Mouse (Mus musculus): ENCODE results near the gene Zfp185.
"Not testable (repeated sequence)": the region's sequence is repeated elsewhere in the genome, so short reads cannot be mapped to it uniquely, and the experiment has no call there.

The Zfp185 gene

GRCm38 (mm10) chrX:73062323-73062722 lies 75.2 kb downstream of the Zfp185 start:
- DNase-seq (ENCODE audit: low read depth, low spot score) = no peak

DNA sequence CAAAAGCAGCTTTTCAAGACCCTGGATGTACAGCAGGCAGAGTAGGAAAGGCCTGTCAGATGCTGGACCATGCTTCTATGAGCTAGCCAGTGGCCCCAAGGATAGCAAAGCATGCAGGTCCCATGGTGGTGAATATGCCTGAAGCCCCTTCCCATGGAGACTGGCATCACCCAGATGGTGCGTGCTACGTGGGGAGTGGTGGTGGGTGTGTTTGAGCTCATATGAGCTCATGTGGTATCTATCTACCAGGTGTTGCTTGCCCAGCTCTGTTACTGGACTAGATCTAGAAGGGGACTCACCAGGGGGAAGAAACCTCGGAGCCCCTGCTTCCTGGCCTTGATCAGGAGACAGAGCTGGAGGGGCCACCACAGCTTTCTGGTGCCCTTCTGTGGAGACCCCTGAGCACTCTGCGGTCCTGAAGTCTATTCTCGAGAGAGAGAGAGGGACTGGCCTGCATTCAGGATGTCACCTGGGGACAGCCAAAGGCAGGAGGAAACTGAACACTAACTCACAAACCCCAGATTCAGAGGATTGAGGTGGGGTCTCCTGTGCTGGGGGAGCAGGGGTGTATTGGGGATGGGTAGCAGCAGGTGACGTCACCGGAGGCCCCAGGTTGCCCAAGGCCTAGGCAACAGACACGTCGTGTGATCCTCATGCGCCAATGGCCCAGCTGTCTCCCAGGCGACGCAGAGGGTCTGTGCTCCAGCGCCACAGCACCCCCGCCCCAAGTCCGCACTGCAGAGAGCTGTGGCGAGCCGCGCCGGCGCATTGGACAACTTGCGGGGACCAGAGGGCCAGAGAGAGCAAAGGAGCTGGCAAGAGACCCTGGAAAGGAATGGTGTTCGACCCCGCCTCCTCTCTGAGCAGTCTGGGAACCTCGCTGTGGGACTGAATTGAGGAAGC lies 76.6 kb downstream of the Zfp185 start:
- no peak for DNase-seq (ENCODE audit: low read depth, low spot score)

DNA sequence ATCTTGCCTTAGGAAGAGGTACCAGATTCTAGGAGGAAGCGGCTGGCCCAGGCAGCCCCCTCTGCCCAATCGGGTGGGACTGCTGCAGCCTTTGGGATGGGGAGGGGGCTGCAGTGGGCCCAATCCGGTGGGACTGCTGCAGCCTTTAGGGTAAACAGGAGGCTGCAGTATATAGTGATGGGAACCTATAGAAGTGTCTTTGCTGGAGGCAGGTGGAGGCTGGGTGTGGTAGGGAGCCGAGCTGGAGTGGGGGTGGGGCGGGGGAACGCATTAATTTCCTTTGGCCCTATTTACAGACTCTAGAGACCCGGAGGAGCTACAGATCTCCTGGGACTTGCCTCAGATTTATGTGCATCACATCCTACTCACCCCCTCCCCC lies 77.3 kb downstream of the Zfp185 start, which contains the start of gene Pnma3:
Gene Pnma3, plus strand, starts transcription at position 373 of the 379 bp plus-strand sequence.
- DNase-seq (ENCODE audit: low read depth, low spot score) = no peak

DNA sequence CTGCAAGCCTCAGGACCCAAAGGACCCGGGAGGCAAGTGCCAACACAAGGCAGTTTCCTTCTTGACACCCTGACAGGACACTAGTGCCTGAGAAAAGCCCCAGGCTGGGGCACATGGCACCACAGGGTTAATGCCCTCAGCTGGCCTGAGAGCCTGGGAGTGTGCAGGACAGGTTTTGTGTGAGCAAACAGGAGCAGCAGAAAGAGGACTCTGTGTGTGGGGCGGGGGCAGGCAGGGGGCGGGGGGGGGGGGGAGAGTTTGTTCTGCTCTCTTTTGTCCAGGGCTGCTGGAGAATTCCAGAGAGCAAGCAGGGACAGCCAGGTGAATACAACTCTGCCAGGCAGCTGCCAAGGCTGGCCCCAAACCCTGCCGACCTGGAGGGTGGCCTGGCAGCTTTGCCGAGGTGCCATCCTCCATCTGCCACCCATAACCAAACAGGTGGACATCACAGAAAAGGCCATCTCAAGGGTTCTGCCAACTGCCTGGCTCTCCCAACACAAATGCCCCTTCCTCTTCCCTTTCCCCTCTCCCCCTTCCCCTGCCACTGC lies 79.7 kb downstream of the Zfp185 start:
- DNase-seq (ENCODE audit: low read depth, low spot score) = not testable (repeated sequence)

Data from CD4-positive, CD25-positive, alpha-beta regulatory T cell, adult 2 months (primary cell).